Mouse (Mus musculus): ENCODE results near the gene Fam131b. TPM values are rescaled to one million over a fixed set of nuclear protein-coding genes. Genes with fewer than 3 reads are reported as not detected.

Fam131b gene
- total RNA-seq, 2 experiments from 2014 or later = 0.33 to 0.45 TPM

GRCm38 (mm10) chr6:42342171-42342570, 17.7 kb upstream of the Fam131b start:
- intact Hi-C loops (cut with DNase I) = no loop called here
- no peak for DNase-seq
- no peak overlapping the region for H3K27ac ChIP-seq
- no peak for TF ChIP-seq CTCF (IDR thresholded peaks at IDR 0.05)
- no peak overlapping the region for H3K4me3 ChIP-seq

DNA sequence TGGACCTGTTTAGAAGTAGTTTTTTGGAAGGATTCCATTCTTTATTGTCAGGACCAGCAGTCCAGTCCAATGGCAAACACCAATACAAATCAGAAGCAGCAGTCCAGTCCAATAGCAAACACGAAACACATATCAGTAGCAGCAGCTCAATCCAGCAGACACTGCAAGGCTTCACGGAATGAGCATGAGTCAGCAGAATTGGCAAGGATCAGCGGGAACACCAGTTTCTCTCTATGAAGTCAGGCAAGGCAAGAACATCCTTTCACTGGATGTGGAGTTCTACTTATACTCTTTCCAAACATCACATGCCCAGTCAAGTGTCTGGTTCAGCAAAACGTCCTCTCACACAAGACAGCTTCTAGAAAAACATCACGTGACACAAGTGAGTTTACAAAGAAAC, 15.5 kb upstream of the Fam131b start:
- intact Hi-C loops (cut with DNase I) = no loop called here
- Histone ChIP-seq H3K27ac (no peak overlapping the region), H3K4me3 (no peak overlapping the region)
- no peak for TF ChIP-seq CTCF (IDR thresholded peaks at IDR 0.05)
- no peak for DNase-seq

DNA sequence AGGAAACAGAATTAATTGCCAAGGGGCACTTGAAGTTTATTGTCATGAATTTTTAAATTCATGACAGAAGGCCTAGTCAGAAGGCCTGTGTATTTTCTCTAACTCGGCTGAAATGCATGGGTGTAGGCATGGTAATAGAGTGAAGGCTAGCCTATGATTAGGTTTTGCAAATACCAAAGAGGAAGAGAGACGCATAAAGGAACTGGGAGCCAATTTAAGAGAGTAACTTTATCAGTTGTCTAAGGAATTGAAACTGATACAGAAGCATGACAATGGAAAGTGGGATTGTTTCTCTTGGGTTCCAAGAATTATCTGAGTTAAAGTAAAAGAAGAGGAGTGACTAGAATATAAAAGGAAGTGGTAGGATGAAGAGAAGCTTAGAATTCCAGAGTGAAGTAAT, 14.7 kb upstream of the Fam131b start:
- no peak overlapping the region for H3K4me3 ChIP-seq
- no peak for DNase-seq
- TF ChIP-seq CTCF (IDR thresholded peaks at IDR 0.05) = no peak
- intact Hi-C loops (cut with DNase I) = no loop called here
- no peak overlapping the region for H3K27ac ChIP-seq

DNA sequence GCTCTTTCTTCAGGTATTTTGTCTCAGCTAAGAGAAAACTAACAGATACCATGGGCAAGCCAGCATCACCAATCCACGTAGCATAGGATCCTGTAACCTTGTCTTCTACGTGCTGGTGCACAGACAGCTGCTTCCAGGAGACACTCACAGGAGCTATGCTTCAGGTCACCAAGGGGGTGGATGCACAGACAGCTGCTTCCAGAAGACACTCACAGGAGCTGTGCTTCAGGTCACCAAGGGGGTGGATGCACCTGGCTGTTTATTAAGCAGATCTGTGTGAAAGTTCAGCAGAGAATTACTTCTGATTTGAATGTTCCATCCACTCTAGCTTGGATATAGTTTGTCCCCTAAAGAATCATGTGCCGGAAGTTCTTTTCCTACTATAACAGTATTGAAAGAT, 6.5 kb upstream of the Fam131b start:
- TF ChIP-seq CTCF (IDR thresholded peaks at IDR 0.05) = no peak

GRCm38 (mm10) chr6:42330216-42330615, 5.8 kb upstream of the Fam131b start:
- H3K27ac ChIP-seq = no peak overlapping the region
- no peak for TF ChIP-seq CTCF (IDR thresholded peaks at IDR 0.05)
- intact Hi-C loops (cut with DNase I) = no loop called here

More for the DNA sequence above, 6.5 kb upstream of the Fam131b start:
- no peak for DNase-seq
- intact Hi-C loops (cut with DNase I) = no loop called here
- H3K27ac ChIP-seq = no peak overlapping the region
- H3K4me3 ChIP-seq = no peak overlapping the region

GRCm38 (mm10) chr6:42328757-42329156, 4.3 kb upstream of the Fam131b start:
- no peak for TF ChIP-seq CTCF (IDR thresholded peaks at IDR 0.05)
- no peak for DNase-seq
- intact Hi-C loops (cut with DNase I) = loop anchor here (2.0 kb wide), 1 partner anchor 102 kb away; no protein-coding TSS in a partner anchor
- Histone ChIP-seq H3K4me3 (no peak overlapping the region), H3K27ac (no peak overlapping the region)

More at GRCm38 (mm10) chr6:42330216-42330615, 5.8 kb upstream of the Fam131b start:
- H3K4me3 ChIP-seq = no peak overlapping the region
- DNase-seq = no peak

GRCm38 (mm10) chr6:42326509-42326908, 2.1 kb upstream of the Fam131b start:
- no peak overlapping the region for H3K4me3 ChIP-seq
- DNase-seq = no peak
- no peak overlapping the region for H3K27ac ChIP-seq
- intact Hi-C loops (cut with DNase I) = no loop called here
- TF ChIP-seq CTCF (IDR thresholded peaks at IDR 0.05) = no peak

- Histone ChIP-seq H3K4me3 (peak overlapping the region; percentile 77), H3K27ac (peak overlapping the region; percentile 56)
- peak; percentile 83 for DNase-seq
- intact Hi-C loops (cut with DNase I) = no loop called here
- peak; percentile 95 for TF ChIP-seq CTCF (IDR thresholded peaks at IDR 0.05)
These were observed 796 bp upstream of the Fam131b start for GRCm38 (mm10) chr6:42325268-42325609.

DNA sequence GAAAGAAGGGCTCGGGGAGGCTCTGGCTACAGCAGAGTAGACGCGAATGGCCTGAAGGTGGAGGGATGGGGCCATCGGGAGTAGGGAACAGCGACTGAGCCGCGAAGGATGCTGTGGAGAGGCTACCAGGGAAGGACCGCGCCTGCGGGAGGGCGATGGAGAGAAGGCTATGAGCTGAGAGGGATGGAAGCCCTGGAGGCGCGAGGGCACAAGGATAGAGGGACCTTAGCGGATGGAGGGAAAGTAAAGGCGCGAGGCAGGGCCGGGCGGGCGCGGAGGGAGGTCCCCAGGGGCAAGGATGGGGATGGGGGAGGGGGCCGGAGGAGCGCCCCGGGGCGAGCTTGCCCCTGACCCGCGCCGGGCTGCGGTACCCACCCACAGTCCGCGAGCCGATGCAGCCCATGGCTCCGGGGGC, 369 bp downstream of the Fam131b start:
- Histone ChIP-seq H3K27ac (0 out of 2 replicates have a peak overlapping the region, but pooled peaks have one; percentile 56), H3K4me3 (peak overlapping the region; percentile 77)
- intact Hi-C loops (cut with DNase I) = no loop called here
- no peak for TF ChIP-seq CTCF (IDR thresholded peaks at IDR 0.05)
- no peak for DNase-seq

DNA sequence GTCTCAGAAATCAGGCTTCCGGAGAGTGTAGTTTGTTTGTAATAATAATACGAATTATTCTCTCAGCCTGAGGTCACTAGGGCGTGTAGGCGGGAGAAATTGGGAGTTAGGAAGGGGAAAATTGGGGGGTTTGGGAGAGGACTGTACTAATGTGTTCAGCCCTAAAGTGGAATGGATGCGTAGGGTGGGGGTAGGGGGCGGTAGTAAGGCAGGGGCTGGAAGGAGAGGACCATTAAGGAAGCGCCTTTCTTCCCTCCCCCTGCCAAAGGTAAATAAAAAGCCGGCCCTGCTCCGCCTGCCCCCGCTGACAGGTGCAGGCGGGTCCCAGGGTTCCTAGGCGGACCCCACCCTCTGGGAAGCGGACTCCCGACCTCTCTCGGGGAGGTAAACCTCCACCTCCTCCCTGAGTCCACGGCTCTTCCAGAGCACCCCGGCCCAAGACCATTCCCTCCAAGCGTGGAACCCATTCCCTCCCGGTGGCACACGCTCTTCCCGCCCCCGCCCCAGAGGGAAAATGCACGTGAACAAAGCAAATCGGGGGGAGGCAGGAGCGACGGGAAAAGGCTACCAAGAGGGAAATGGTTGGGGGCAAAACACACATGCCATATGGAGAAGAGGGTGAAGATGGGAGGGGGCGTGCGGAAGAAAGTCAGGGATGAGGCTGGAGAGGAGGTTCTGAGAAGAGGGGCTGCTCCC, 924 bp downstream of the Fam131b start:
- intact Hi-C loops (cut with DNase I) = no loop called here
- DNase-seq = peak; percentile 12
- peak overlapping the region; percentile 77 for H3K4me3 ChIP-seq
- H3K27ac ChIP-seq = 0 out of 2 replicates have a peak overlapping the region, but pooled peaks have one; percentile 56
- no peak for TF ChIP-seq CTCF (IDR thresholded peaks at IDR 0.05)

DNA sequence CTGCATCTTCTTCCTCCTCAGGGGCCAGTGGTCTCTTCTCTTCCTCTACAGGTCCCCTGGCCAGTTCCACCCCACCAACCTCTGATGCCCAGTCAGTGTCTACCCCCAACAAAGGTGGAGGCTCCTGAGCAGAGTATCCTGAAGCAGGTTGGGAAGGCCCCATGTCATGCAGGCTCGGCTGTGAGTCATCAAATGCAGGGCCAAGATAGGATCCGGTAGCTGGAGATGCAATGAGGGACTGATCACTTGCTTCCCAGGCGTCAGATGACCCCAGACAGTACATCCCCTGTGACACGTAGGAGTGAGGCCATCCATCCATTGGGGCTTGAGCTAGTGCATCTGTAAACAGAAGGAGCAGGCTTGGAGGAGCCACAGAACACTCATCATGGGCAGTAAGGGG, 6.2 kb downstream of the Fam131b start:
- H3K4me3 ChIP-seq = no peak overlapping the region
- DNase-seq = peak; percentile 36
- TF ChIP-seq CTCF (IDR thresholded peaks at IDR 0.05) = no peak
- H3K27ac ChIP-seq = no peak overlapping the region
- intact Hi-C loops (cut with DNase I) = no loop called here

DNA sequence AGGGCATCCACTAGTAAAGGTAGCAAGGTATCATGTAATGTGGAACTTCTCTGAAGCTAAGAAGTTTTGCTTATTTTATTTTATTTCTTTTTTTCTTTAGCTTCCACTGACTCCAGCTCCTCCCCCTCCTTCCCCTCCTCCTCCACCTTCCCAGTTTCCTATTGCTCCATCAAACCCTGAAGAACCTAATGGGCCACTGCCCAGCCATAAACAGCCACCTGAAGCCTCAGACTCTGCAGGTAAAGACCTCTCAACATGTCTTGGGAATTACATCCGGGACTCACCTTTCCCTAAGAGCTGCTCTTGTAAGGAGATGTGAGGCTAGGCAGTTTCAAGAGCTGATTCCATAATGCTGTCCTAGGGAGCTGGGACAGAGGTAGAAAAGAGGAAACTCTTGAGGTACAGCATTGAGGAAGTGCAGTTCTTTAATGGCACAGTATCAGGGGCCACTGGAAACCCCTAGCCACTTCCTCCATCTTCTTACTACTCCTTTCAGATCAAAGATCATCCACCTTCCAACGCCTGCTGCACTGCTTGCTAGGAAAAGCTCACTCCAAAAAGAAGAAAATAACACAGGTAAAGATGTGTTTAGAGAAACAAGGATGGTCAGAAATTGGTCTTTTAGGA, 13.9 kb downstream of the Fam131b start:
- no peak for TF ChIP-seq CTCF (IDR thresholded peaks at IDR 0.05)
- no peak overlapping the region for H3K4me3 ChIP-seq
- H3K27ac ChIP-seq = no peak overlapping the region
- intact Hi-C loops (cut with DNase I) = no loop called here
- DNase-seq = no peak

GRCm38 (mm10) chr6:42309816-42310378, 14.5 kb downstream of the Fam131b start:
- Histone ChIP-seq H3K4me3 (no peak overlapping the region), H3K27ac (no peak overlapping the region)
- intact Hi-C loops (cut with DNase I) = no loop called here
- peak; percentile 25 for DNase-seq
- 0 out of 2 replicates have a peak, but pooled peaks have one; percentile 13 for TF ChIP-seq CTCF (IDR thresholded peaks at IDR 0.05)

Measured in gastrocnemius, adult 2 months (tissue).